Mouse (Mus musculus): ENCODE measurements around the gene Gid8. TPM values are rescaled to one million over a fixed set of nuclear protein-coding genes. Genes with fewer than 3 reads are reported as not detected.
"Not testable (repeated sequence)": the region's sequence is repeated elsewhere in the genome, so short reads cannot be mapped to it uniquely, and the experiment has no call there.

The Gid8 gene
- polyA plus RNA-seq, 1 experiment from 2014 or later = 38.7 TPM

- ATAC-seq (no peak), DNase-seq (ENCODE audit: low spot score) (no peak)
- WGBS = 92% methylated on average over 5 of the region's 5 CpGs
- H3K4me2 ChIP-seq (replicated peaks; ENCODE audit: low read depth, low read length) = no peak overlapping the region
- TF ChIP-seq EP300 (IDR thresholded peaks at IDR 0.05) (no peak), CTCF (IDR thresholded peaks at IDR 0.05) (peak; percentile 34)
- no peaks in the 10 kb centered on the region for H3K36me3 ChIP-seq (ENCODE audit: insufficient read depth, low read length)
- no peak overlapping the region for H3K4me3 ChIP-seq (ENCODE audit: low read depth, low read length)
- no peak overlapping the region for H3K9ac ChIP-seq (replicated peaks; ENCODE audit: low read depth)
- peaks cover 15% of the 10 kb centered on the region for H3K4me1 ChIP-seq (ENCODE audit: insufficient read depth, low read depth, low read length)
- no peak overlapping the region for H3K27ac ChIP-seq (ENCODE audit: low read length)
- no peaks in the 10 kb centered on the region for H3K9me3 ChIP-seq (ENCODE audit: low read length)
- H3K27me3 ChIP-seq (replicated peaks; ENCODE audit: insufficient read depth, low read length) = no peaks in the 10 kb centered on the region
Observed at GRCm38 (mm10) chr2:180705975-180706374, 3.9 kb upstream of the Gid8 start.

- peaks cover 5% of the 10 kb centered on the region for H3K36me3 ChIP-seq (ENCODE audit: insufficient read depth, low read length)
- no peaks in the 10 kb centered on the region for H3K27me3 ChIP-seq (replicated peaks; ENCODE audit: insufficient read depth, low read length)
- no peaks in the 10 kb centered on the region for H3K9me3 ChIP-seq (ENCODE audit: low read length)
- no peak for DNase-seq (ENCODE audit: low spot score)
- peak overlapping the region; percentile 100 for H3K9ac ChIP-seq (replicated peaks; ENCODE audit: low read depth)
- TF ChIP-seq CTCF (IDR thresholded peaks at IDR 0.05) (no peak), EP300 (IDR thresholded peaks at IDR 0.05) (no peak)
- peak; percentile 59 for ATAC-seq
- peak overlapping the region; percentile 83 for H3K4me2 ChIP-seq (replicated peaks; ENCODE audit: low read depth, low read length)
- H3K4me3 ChIP-seq (ENCODE audit: low read depth, low read length) = peak overlapping the region; percentile 100
- H3K27ac ChIP-seq (ENCODE audit: low read length) = peak overlapping the region; percentile 92
- under 1% methylated on average over 39 of the region's 39 CpGs for WGBS
- H3K4me1 ChIP-seq (ENCODE audit: insufficient read depth, low read depth, low read length) = peaks cover 11% of the 10 kb centered on the region
Observed at GRCm38 (mm10) chr2:180709023-180709922, 644 bp upstream of the Gid8 start.

GRCm38 (mm10) chr2:180710276-180711155 is 599 bp downstream of the Gid8 start:
- peak overlapping the region; percentile 76 for H3K4me2 ChIP-seq (replicated peaks; ENCODE audit: low read depth, low read length)
- peaks cover 11% of the 10 kb centered on the region for H3K4me1 ChIP-seq (ENCODE audit: insufficient read depth, low read depth, low read length)
- WGBS = 2% methylated on average over 39 of the region's 64 CpGs
- peak overlapping the region; percentile 100 for H3K4me3 ChIP-seq (ENCODE audit: low read depth, low read length)
- H3K9me3 ChIP-seq (ENCODE audit: low read length) = no peaks in the 10 kb centered on the region
- H3K36me3 ChIP-seq (ENCODE audit: insufficient read depth, low read length) = peaks cover 10% of the 10 kb centered on the region
- DNase-seq (ENCODE audit: low spot score) (peak; percentile 41), ATAC-seq (no peak)
- peak overlapping the region; percentile 100 for H3K9ac ChIP-seq (replicated peaks; ENCODE audit: low read depth)
- TF ChIP-seq CTCF (IDR thresholded peaks at IDR 0.05) = no peak; the same call in 1 of the 2 replicates
- TF ChIP-seq EP300 (IDR thresholded peaks at IDR 0.05) = no peak
- peak overlapping the region; percentile 94 for H3K27ac ChIP-seq (ENCODE audit: low read length)
- no peaks in the 10 kb centered on the region for H3K27me3 ChIP-seq (replicated peaks; ENCODE audit: insufficient read depth, low read length)

GRCm38 (mm10) chr2:180711527-180711926 is 1.6 kb downstream of the Gid8 start:
- H3K27ac ChIP-seq (ENCODE audit: low read length) = no peak overlapping the region
- no peaks in the 10 kb centered on the region for H3K9me3 ChIP-seq (ENCODE audit: low read length)
- peaks cover 10% of the 10 kb centered on the region for H3K36me3 ChIP-seq (ENCODE audit: insufficient read depth, low read length)
- H3K4me3 ChIP-seq (ENCODE audit: low read depth, low read length) = no peak overlapping the region
- no peak for TF ChIP-seq CTCF (IDR thresholded peaks at IDR 0.05)
- no peak for TF ChIP-seq EP300 (IDR thresholded peaks at IDR 0.05)
- DNase-seq (ENCODE audit: low spot score) (no peak), ATAC-seq (no peak)
- peaks cover 11% of the 10 kb centered on the region for H3K4me1 ChIP-seq (ENCODE audit: insufficient read depth, low read depth, low read length)
- H3K27me3 ChIP-seq (replicated peaks; ENCODE audit: insufficient read depth, low read length) = no peaks in the 10 kb centered on the region
- H3K4me2 ChIP-seq (replicated peaks; ENCODE audit: low read depth, low read length) = peak overlapping the region; percentile 76; the same call in 1 of the 2 replicates
- 62% methylated on average over 4 of the region's 4 CpGs for WGBS
- peak overlapping the region; percentile 100 for H3K9ac ChIP-seq (replicated peaks; ENCODE audit: low read depth)

GRCm38 (mm10) chr2:180712037-180712689 is 2.2 kb downstream of the Gid8 start:
- H3K9ac ChIP-seq (replicated peaks; ENCODE audit: low read depth) = no peak overlapping the region
- peaks cover 11% of the 10 kb centered on the region for H3K4me1 ChIP-seq (ENCODE audit: insufficient read depth, low read depth, low read length)
- TF ChIP-seq CTCF (IDR thresholded peaks at IDR 0.05) (no peak), EP300 (IDR thresholded peaks at IDR 0.05) (no peak)
- H3K36me3 ChIP-seq (ENCODE audit: insufficient read depth, low read length) = peaks cover 10% of the 10 kb centered on the region
- H3K4me2 ChIP-seq (replicated peaks; ENCODE audit: low read depth, low read length) = no peak overlapping the region
- WGBS = 93% methylated on average over 5 of the region's 5 CpGs
- DNase-seq (ENCODE audit: low spot score) = no peak
- no peaks in the 10 kb centered on the region for H3K9me3 ChIP-seq (ENCODE audit: low read length)
- H3K27ac ChIP-seq (ENCODE audit: low read length) = no peak overlapping the region
- no peak overlapping the region for H3K4me3 ChIP-seq (ENCODE audit: low read depth, low read length)
- no peaks in the 10 kb centered on the region for H3K27me3 ChIP-seq (replicated peaks; ENCODE audit: insufficient read depth, low read length)
- ATAC-seq = no peak

- H3K9me3 ChIP-seq (ENCODE audit: low read length); H3K27me3 ChIP-seq (replicated peaks; ENCODE audit: insufficient read depth, low read length); DNase-seq (ENCODE audit: low spot score); H3K4me2 ChIP-seq (replicated peaks; ENCODE audit: low read depth, low read length); H3K4me3 ChIP-seq (ENCODE audit: low read depth, low read length); ATAC-seq; H3K27ac ChIP-seq (ENCODE audit: low read length); H3K4me1 ChIP-seq (ENCODE audit: insufficient read depth, low read depth, low read length); H3K9ac ChIP-seq (replicated peaks; ENCODE audit: low read depth): not testable (repeated sequence)
- H3K36me3 ChIP-seq (ENCODE audit: insufficient read depth, low read length) = peaks cover 43% of the 10 kb centered on the region; the same call in 1 of the 2 replicates
- WGBS = 71% methylated on average over 5 of the region's 5 CpGs
Observed at GRCm38 (mm10) chr2:180722748-180723147, 12.8 kb downstream of the Gid8 start.

Measured in lung, postnatal 0 days (tissue).